Mouse (Mus musculus): ENCODE data around the gene Arl15. TPM values are rescaled to one million over a fixed set of nuclear protein-coding genes. Genes with fewer than 3 reads are reported as not detected.

Arl15 gene
- polyA plus RNA-seq, 1 experiment from 2014 or later, result 1.5 TPM

DNA sequence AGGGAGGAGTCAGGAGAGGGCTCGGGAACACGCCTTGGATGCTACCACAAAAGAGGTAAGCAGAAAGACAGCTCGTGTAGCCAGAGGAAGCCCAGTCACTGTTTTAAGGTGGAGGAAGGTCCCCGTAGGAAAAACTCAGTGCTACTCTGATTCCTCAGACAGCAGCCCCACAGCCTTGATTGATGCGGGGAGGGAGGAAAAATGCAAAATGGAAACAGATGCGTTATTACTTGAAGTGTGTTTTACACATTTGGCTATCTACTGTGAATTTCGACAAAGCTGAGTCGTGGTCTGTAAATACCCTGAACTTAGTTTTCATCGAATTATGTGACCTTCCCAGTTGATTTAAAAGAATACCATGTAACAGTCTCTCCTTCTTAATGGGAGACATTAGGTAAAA lies 296.9 kb downstream of the Arl15 start:
- ATAC-seq (no peak), DNase-seq (no peak)
- no peaks in the 10 kb centered on the region for H3K36me3 ChIP-seq (replicated peaks; ENCODE audit: insufficient read depth, low read length)
- H3K4me1 ChIP-seq (ENCODE audit: insufficient read depth), result no peaks in the 10 kb centered on the region; the same call in 1 of the 2 replicates
- H3K9me3 ChIP-seq (ENCODE audit: low read length), result no peaks in the 10 kb centered on the region
- no peak overlapping the region for H3K27ac ChIP-seq (ENCODE audit: low read depth)
- WGBS (ENCODE audit: insufficient replicate concordance), result 81% methylated on average over 9 of the region's 9 CpGs
- TF ChIP-seq CTCF (IDR thresholded peaks at IDR 0.05; ENCODE audit: low read depth) (no peak), EP300 (IDR thresholded peaks at IDR 0.05; ENCODE audit: low read depth) (no peak)
- H3K4me3 ChIP-seq (ENCODE audit: low read depth, low read length), result no peak overlapping the region
- no peaks in the 10 kb centered on the region for H3K27me3 ChIP-seq (ENCODE audit: insufficient read depth, low read length)
- H3K9ac ChIP-seq (replicated peaks), result no peak overlapping the region
- H3K4me2 ChIP-seq (ENCODE audit: low read depth, low read length), result no peak overlapping the region

DNA sequence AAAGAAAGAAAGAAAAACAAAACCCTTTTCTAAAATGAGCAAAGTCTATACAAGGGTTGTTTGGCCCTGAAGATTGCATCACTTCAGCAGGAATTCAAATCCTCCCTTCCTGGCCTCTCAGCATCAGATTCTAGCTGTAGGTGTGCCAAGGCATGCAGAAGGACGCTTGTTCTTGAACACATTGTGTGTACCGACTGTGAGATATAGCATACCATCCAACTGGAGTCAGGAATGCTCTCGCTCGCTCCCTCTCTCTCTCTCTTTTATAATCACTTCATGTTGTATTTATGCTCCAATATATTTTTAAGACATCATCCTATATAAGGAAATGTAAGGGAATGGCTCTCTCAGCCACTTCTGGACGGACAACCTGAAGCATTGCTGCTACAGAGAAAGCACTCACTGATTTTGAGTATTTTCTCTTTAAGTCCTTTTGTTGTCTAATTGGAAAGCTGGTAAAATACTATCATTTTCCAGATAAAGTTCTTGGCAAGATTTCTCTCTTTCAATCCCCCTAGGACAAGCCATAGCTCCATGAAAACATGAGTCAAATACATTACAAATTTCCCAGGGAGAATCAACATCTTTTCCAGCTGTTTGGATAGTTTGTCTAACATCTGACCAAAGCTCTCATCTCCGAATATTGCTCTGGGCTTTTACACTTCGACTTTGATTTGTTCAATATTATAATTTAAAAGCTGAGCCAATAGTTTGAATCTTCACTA lies 300.0 kb downstream of the Arl15 start:
- H3K4me2 ChIP-seq (ENCODE audit: low read depth, low read length), result no peak overlapping the region
- no peak overlapping the region for H3K4me3 ChIP-seq (ENCODE audit: low read depth, low read length)
- no peaks in the 10 kb centered on the region for H3K27me3 ChIP-seq (ENCODE audit: insufficient read depth, low read length)
- no peaks in the 10 kb centered on the region for H3K4me1 ChIP-seq (ENCODE audit: insufficient read depth)
- no peaks in the 10 kb centered on the region for H3K9me3 ChIP-seq (ENCODE audit: low read length)
- no peak overlapping the region for H3K9ac ChIP-seq (replicated peaks)
- no peak for TF ChIP-seq CTCF (IDR thresholded peaks at IDR 0.05; ENCODE audit: low read depth)
- no peak for TF ChIP-seq EP300 (IDR thresholded peaks at IDR 0.05; ENCODE audit: low read depth)
- 85% methylated on average over 7 of the region's 7 CpGs for WGBS (ENCODE audit: insufficient replicate concordance)
- no peaks in the 10 kb centered on the region for H3K36me3 ChIP-seq (replicated peaks; ENCODE audit: insufficient read depth, low read length)
- DNase-seq, result no peak
- ATAC-seq, result no peak
- H3K27ac ChIP-seq (ENCODE audit: low read depth), result no peak overlapping the region

DNA sequence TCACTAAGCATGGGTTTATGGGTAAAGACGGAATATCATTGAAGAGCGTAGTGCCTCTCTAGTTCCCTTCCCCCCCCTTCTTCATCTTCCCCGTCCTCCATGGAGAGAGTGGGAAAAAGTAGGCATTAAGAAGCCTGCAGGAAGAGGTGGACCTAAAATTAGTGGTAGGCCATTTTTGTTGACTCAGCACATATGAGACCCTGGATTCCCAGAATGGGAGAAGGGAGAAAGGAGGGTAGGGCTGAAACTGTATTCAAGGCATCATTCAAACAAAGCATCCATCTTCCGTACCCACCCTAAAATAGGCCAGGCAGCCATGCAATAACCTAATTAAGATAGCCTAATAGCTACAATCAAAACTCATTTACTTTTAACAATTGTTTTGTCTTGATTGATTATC lies 301.1 kb downstream of the Arl15 start:
- no peak overlapping the region for H3K27ac ChIP-seq (ENCODE audit: low read depth)
- no peaks in the 10 kb centered on the region for H3K27me3 ChIP-seq (ENCODE audit: insufficient read depth, low read length)
- ATAC-seq (no peak), DNase-seq (no peak)
- no peaks in the 10 kb centered on the region for H3K4me1 ChIP-seq (ENCODE audit: insufficient read depth)
- H3K4me2 ChIP-seq (ENCODE audit: low read depth, low read length), result no peak overlapping the region
- H3K9me3 ChIP-seq (ENCODE audit: low read length), result no peaks in the 10 kb centered on the region
- no peaks in the 10 kb centered on the region for H3K36me3 ChIP-seq (replicated peaks; ENCODE audit: insufficient read depth, low read length)
- no peak overlapping the region for H3K9ac ChIP-seq (replicated peaks)
- TF ChIP-seq EP300 (IDR thresholded peaks at IDR 0.05; ENCODE audit: low read depth), result no peak
- H3K4me3 ChIP-seq (ENCODE audit: low read depth, low read length), result no peak overlapping the region
- 90% methylated on average over 4 of the region's 4 CpGs for WGBS (ENCODE audit: insufficient replicate concordance)

DNA sequence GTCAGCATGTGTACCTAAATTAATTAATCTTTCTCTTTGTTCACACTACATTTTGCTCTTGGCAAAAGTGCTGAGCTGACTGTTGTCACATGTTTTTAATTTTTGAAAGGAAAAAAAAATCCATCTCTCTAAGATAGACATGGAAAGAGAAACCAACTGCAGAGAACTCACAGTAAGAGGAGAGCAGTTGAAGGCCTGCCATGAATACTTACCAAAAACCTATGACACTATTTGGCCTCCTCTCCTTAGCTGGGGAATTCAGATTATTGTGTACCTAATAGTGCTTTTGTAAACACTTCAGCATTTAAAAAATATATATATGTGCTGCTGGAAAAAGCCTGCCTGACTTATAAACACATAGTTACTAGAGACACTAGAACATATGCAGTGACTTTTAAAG lies 302.1 kb downstream of the Arl15 start:
- Histone ChIP-seq H3K4me1 (ENCODE audit: insufficient read depth) (no peaks in the 10 kb centered on the region), H3K4me2 (ENCODE audit: low read depth, low read length) (no peak overlapping the region), H3K9me3 (ENCODE audit: low read length) (no peaks in the 10 kb centered on the region), H3K4me3 (ENCODE audit: low read depth, low read length) (no peak overlapping the region), H3K9ac (replicated peaks) (no peak overlapping the region), H3K27me3 (ENCODE audit: insufficient read depth, low read length) (no peaks in the 10 kb centered on the region), H3K27ac (ENCODE audit: low read depth) (no peak overlapping the region), H3K36me3 (replicated peaks; ENCODE audit: insufficient read depth, low read length) (no peaks in the 10 kb centered on the region)
- ATAC-seq, result no peak
- no peak for DNase-seq
- no peak for TF ChIP-seq EP300 (IDR thresholded peaks at IDR 0.05; ENCODE audit: low read depth)
- no peak for TF ChIP-seq CTCF (IDR thresholded peaks at IDR 0.05; ENCODE audit: low read depth)

DNA sequence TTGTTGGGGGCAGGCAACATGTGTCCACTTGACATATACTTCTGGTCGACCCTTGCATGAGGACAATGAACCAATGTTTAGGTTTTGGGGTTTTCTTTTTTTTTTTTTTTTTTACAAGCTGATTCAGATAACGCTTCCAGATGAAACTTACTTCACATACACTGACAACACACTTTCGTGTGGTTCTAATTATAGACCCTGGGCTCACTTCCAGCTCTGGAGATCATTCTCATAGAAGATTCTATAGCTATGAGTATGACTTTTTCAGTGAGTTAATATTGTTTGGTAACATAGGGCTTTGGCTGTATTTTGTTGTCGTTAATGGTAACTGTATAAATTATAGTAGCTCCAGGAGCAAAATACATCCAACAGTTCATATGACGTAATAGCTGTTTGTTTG lies 306.9 kb downstream of the Arl15 start:
- no peak for ATAC-seq

DNA sequence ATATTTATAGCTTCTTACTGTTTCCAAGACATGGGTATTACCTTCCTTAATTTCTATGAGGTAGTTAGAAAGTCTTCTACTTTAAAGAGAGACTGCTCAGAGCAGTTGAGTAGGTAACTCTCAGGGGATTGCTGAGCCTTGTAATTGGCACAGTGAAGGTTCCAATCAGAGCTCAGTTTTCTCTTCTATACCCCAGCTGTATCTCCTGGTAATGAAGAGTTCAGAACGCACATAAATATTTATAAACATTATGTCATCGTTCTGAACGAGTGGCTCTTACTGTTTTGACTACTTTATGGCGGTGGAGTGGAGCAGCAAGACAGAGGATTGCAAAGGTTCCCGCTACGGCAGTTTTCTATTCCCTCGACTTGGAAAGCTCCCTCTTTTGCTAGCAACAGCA lies 311.8 kb downstream of the Arl15 start:
- 0 out of 2 replicates have a peak, but pooled peaks cover 3% of the 10 kb centered on the region for H3K36me3 ChIP-seq (replicated peaks; ENCODE audit: insufficient read depth, low read length)
- no peak for ATAC-seq
- no peak overlapping the region for H3K4me2 ChIP-seq (ENCODE audit: low read depth, low read length)
- no peak overlapping the region for H3K27ac ChIP-seq (ENCODE audit: low read depth)
- H3K9ac ChIP-seq (replicated peaks), result no peak overlapping the region
- no peaks in the 10 kb centered on the region for H3K4me1 ChIP-seq (ENCODE audit: insufficient read depth)
- no peaks in the 10 kb centered on the region for H3K9me3 ChIP-seq (ENCODE audit: low read length)
- no peak overlapping the region for H3K4me3 ChIP-seq (ENCODE audit: low read depth, low read length)
- TF ChIP-seq EP300 (IDR thresholded peaks at IDR 0.05; ENCODE audit: low read depth) (no peak), CTCF (IDR thresholded peaks at IDR 0.05; ENCODE audit: low read depth) (no peak)
- no peaks in the 10 kb centered on the region for H3K27me3 ChIP-seq (ENCODE audit: insufficient read depth, low read length)
- 78% methylated on average over 7 of the region's 7 CpGs for WGBS (ENCODE audit: insufficient replicate concordance)
- no peak for DNase-seq

More for the DNA sequence above, 306.9 kb downstream of the Arl15 start:
- DNase-seq, result no peak
- H3K27ac ChIP-seq (ENCODE audit: low read depth), result no peak overlapping the region
- no peaks in the 10 kb centered on the region for H3K4me1 ChIP-seq (ENCODE audit: insufficient read depth)
- no peaks in the 10 kb centered on the region for H3K9me3 ChIP-seq (ENCODE audit: low read length)
- TF ChIP-seq CTCF (IDR thresholded peaks at IDR 0.05; ENCODE audit: low read depth) (no peak), EP300 (IDR thresholded peaks at IDR 0.05; ENCODE audit: low read depth) (no peak)
- H3K9ac ChIP-seq (replicated peaks), result no peak overlapping the region
- no peak overlapping the region for H3K4me2 ChIP-seq (ENCODE audit: low read depth, low read length)
- no peaks in the 10 kb centered on the region for H3K27me3 ChIP-seq (ENCODE audit: insufficient read depth, low read length)
- 0 out of 2 replicates have a peak, but pooled peaks cover 3% of the 10 kb centered on the region for H3K36me3 ChIP-seq (replicated peaks; ENCODE audit: insufficient read depth, low read length)
- H3K4me3 ChIP-seq (ENCODE audit: low read depth, low read length), result no peak overlapping the region
- 70% methylated on average over 5 of the region's 5 CpGs for WGBS (ENCODE audit: insufficient replicate concordance)
